Mouse (Mus musculus): ENCODE measurements around the gene Oscp1.

The Oscp1 gene

DNA sequence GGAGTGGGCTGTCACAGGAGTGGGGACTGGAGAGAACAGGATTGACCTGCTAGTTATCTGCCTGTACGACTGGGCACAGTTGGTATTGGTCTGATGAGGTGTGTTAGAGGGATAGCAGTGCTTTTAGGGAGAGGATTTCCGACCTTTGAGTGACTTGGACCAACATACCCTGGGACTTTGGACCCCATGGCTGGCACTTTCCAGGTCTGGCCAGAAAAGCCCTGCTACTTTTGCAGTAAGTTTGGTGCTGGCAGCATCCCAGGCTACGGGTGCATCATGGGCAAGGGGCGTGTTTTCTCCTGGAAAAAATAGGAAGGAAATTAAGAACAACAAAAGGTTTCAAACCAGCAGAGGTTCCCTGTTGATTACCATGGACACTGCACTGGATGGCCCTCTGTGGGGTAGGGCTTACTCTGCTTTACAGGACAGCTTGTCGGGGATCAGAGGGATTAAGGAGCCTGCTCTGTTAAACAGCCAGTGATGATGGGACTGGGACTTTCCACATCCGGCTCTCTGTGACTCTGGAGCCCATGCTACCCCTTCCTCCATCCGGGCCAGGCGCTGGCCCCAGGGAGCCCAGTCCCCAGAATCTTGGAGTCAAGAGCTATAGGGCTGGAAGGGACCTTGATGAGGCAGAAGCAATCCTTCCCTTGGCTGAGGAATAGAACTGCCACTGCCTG lies 49.8 kb downstream of the Oscp1 start:
- in situ Hi-C loops (cut with MboI, MseI) = no loop called here

- in situ Hi-C loops (cut with MboI, MseI) = loop anchor here (10.0 kb wide), 1 partner anchor 775 kb away; no protein-coding TSS in a partner anchor
Observed at GRCm38 (mm10) chr4:126109613-126110373, 51.4 kb downstream of the Oscp1 start.

DNA sequence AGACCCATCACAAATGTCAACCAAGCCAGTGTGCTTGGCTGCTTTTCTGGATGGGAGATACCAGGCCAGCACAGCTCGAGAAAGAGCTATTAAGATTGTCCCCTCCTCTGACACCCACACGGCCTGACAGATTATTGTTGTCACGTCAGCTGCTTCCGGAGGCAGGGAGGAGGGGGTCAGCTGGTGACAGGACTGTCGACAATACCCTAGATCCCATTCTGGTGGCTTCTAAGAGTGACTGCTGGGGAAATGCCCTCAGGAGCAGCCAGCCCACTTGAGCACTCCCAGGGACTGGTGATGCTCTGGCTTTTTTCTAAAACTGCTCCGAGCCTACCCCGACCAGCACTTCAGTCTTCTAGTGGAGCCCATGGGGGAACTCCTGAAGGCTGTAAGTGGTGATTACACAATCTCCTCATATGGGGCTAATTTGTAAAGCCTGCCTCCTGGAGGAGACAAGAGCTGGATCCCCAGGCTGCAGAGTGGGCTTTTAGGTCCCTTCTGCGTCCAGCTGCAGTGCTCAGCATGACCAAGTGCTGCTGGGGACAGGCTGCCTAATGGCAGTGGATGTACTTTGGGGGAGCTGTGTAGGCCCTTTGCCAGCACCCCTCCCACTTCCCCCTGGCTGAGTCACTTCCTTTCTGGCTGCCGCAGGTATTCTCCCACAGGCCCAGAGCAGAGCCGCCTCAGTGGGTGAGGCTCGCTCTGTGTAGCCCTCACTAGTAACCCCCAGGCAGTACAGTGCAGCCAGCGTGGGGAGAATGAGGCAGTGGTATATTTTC lies 52.2 kb downstream of the Oscp1 start:
- in situ Hi-C loops (cut with MboI, MseI) = loop anchor here (10.0 kb wide), 1 partner anchor 774 kb away; no protein-coding TSS in a partner anchor

GRCm38 (mm10) chr4:126111153-126111549 lies 52.8 kb downstream of the Oscp1 start:
- in situ Hi-C loops (cut with MboI, MseI) = loop anchor here (10.0 kb wide), 1 partner anchor 774 kb away; no protein-coding TSS in a partner anchor

DNA sequence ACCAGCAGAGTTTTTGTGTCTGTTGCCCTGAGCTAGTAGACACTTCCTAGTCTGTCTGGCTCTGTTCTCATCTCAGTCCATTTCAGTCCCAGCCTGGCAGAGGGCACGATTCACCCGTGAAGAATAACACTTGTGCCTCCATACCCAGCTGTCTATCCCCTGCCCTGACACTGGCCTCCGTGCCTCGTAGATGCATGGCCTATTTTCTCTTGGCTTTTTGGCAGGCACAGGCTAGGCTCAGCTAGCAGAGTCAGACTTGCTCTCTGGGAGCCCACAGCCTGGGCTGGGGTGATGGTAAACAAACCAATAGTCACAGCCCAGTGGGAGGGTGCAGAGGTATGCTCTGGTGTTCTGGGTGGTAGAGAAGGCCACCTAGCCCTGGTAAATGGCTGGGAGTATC lies 54.9 kb downstream of the Oscp1 start:
- in situ Hi-C loops (cut with MboI, MseI) = loop anchor here (10.0 kb wide), 1 partner anchor 772 kb away; no protein-coding TSS in a partner anchor

DNA sequence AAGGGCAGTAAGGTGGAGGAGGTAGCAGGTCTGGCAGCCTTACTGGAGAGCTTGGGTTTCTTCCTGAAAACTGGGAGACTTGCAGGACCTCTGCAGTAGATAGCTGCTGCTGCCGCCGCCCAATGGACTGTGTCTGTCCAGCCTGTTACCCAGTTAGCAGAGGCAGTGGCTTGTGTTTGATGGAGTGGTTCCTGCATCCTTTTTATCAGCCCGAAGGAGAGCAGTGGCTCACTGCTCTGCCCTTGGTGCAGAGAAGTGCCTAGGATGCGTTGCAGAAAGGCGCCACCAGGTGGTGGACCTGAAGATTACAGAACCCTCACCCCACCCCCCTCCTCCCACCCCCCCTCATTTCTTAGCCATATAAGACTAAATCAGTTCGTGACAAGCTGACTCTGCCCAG lies 55.6 kb downstream of the Oscp1 start:
- in situ Hi-C loops (cut with MboI, MseI) = loop anchor here (10.0 kb wide), 1 partner anchor 771 kb away; no protein-coding TSS in a partner anchor

- in situ Hi-C loops (cut with MboI, MseI) = loop anchor here (10.0 kb wide), 1 partner anchor 769 kb away; no protein-coding TSS in a partner anchor
Observed at GRCm38 (mm10) chr4:126115411-126115810, 57.0 kb downstream of the Oscp1 start.

DNA sequence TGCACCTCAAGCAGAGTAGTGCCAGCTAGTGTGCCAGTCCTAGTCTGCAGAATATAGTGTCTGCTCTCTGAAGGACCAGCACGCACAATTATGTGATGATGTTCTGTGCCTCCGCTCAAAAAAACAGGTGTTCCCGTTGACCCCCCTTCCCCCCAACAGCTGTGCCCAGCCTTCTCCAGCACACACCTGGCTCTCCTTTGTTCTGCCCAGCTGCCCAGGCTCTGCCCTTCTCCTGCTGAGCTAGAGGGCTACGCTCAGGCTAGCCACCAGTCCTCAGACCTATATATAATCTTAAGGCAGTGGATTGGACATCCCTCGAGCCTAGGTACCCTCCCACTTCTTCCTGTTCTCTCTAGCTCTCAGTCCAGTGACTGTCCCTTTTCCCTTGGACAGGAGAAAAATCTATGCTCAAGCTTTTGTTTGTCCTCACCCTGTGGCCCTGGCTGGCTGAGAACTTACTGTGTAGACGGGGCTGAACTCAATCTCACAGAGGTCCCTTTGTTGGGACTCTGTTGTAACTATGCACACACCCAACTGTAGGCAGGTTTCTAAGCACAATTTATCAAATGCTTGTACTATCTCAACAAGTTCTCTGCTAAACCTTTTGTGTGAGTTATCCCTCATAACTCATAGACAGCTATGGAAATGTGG lies 57.6 kb downstream of the Oscp1 start:
- in situ Hi-C loops (cut with MboI, MseI) = loop anchor here (10.0 kb wide), 1 partner anchor 769 kb away; no protein-coding TSS in a partner anchor

- in situ Hi-C loops (cut with MboI, MseI) = loop anchor here (10.0 kb wide), 1 partner anchor 768 kb away; no protein-coding TSS in a partner anchor
Observed at GRCm38 (mm10) chr4:126117116-126117515, 58.8 kb downstream of the Oscp1 start.

- in situ Hi-C loops (cut with MboI, MseI) = loop anchor here (10.0 kb wide), 1 partner anchor 766 kb away; no protein-coding TSS in a partner anchor
Observed at GRCm38 (mm10) chr4:126118651-126119050, 60.3 kb downstream of the Oscp1 start.

DNA sequence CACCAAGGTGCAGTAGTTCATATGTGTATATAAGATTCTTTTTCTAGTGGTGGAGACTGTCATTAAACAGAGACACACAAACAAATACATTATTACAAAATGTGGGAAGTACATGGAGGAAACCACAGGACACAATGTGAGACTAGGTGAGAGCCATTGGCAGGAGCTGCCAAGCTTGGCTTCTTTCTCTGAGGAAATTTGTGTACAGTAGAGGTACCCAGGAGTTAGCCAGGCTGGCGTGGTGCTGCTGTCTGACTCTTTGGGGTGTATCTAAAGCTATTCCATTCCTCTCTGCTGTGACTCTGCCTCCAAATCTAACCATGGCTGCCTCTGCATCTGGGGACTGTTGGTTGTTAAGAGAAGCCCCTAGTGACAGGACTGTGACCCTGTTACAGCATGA lies 60.7 kb downstream of the Oscp1 start:
- in situ Hi-C loops (cut with MboI, MseI) = loop anchor here (10.0 kb wide), 1 partner anchor 766 kb away; no protein-coding TSS in a partner anchor

- in situ Hi-C loops (cut with MboI, MseI) = loop anchor here (5.0 kb wide), 1 partner anchor 43 kb away; no protein-coding TSS in a partner anchor
Observed at GRCm38 (mm10) chr4:126120052-126120451, 61.7 kb downstream of the Oscp1 start.

DNA sequence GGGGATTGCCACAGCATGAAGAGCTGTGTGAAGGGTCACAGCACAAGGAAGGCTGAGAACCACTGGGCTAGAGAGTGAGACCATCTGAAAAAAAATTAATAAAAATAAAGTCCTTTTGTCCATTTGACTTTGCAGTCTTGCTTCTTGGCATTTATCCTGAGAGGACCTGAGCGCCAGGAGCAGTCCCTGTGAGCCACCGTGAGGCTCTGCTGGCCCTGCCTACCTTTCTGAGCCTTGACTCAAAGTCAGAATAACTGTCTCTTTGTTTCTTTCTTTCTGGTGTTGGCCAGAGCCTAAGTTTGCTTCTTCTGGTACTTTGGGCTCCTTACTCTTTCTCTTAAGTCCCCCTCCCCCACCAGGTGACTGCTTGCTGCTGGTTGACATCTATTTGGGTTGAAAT lies 62.1 kb downstream of the Oscp1 start:
- in situ Hi-C loops (cut with MboI, MseI) = loop anchor here (5.0 kb wide), 1 partner anchor 43 kb away; no protein-coding TSS in a partner anchor

DNA sequence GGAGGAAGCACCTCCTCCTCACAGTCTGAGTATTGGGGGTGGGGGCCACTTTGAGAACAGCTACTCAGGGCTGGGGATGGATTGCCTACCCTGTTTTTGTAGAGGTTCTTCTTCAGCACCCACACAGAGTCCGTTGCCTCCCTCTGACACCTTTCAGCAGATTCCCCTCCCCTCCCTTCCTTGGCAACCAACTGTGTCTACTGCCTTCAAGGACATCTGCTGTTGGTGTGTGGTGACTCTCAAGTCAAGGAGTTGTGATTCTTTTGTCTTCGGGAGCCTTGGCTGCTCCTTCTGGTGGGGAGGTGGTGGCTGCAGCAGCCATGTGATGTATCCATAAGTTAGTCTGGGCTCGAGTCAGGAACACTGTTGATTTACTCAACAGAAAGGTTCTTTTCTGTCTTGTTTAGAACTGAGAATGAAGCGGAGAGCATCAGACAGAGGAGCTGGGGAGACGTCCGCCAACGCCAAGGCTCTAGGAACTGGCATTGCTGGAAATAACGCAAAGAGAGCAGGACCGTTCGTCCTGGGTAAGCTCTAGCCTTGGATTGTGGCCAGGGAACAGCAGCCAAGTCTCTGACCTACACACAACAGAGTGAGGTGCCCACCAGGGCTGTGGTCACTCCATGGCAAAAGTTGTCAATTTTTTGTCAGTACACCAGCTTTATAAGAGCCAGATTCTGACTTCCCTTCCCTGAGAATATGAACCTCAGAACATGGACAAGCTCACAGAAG lies 65.1 kb downstream of the Oscp1 start:
- in situ Hi-C loops (cut with MboI, MseI) = loop anchor here (5.0 kb wide), 1 partner anchor 46 kb away; no protein-coding TSS in a partner anchor

DNA sequence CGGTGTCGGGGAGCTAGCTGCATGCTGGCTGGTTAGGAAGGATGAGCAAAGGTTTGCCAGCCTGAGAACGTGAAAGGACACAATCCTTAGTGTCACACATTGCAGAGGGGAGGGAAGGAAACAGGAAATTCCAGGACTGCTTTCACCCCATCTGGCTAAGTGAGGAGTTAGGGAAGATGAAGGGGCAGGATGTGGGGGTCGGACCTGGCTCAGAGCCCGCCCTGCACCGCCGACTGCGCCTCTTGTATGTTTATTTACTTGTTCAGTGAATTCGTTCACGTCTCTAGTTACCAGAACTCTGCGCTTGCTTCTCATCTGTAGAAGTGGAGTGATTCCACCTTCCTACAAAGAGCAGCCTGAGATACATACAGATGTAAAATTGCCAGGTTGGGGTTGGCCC lies 72.1 kb downstream of the Oscp1 start:
- in situ Hi-C loops (cut with MboI, MseI) = no loop called here

DNA sequence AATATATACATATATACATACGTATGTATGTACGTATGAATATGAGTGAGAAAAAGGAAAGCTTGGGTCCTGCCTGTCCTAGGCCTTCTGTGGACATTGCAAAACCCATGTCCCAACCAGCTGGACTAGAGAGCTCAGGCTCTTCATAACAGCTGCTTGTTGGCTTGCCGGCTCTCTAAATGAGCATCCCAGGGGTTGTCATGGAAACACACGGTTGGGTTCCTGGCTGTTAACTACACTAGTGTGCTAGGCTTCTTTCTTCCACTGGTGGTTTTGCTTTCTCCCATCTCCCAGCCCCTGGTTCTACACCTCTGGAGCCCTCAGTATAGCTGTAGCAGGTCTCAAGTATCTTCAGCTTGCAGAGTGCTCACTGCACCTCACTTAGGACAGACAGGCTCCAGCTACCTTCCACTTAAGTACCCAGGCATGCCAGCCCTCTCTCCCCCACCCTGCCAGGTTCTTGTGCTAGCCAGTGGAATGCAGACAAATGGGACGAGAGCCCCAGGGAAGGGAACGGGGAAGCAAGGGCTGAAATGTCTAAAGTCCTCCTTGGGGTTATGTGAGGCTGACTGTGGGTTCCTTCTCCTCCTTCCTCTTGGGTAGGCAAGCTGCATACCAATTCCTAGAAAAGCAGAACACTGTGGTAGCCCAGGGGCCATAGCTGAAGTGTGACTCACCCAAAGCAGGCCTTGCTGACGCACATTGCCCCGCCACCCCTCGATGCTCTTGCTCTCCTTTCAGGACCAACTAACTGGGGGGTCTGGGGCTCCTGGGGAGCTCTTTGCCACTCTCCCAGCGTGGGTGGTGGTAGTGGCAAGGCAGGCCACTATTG lies 73.1 kb downstream of the Oscp1 start:
- in situ Hi-C loops (cut with MboI, MseI) = no loop called here

- in situ Hi-C loops (cut with MboI, MseI) = no loop called here
Observed at GRCm38 (mm10) chr4:126132636-126133264, 74.4 kb downstream of the Oscp1 start.

DNA sequence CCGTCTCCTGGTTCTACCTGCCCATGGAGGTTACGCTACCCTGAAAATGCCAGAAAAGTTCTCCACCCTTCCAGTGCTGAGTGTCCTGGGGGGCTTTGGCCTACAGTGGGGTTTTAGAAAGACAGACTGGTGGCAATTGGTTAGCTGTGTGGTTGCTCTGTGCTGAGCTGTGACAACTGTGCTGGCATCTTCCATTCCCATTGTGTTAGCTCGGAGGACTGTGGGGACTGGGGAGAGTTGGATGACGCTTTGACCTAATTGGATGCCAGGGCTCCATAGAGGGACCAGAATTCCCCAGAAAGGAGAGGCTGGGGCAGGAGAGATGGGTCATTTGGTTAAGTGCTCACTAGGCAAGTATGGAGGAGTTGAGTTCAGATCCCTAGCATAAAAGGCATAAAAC lies 75.9 kb downstream of the Oscp1 start:
- in situ Hi-C loops (cut with MboI, MseI) = no loop called here

DNA sequence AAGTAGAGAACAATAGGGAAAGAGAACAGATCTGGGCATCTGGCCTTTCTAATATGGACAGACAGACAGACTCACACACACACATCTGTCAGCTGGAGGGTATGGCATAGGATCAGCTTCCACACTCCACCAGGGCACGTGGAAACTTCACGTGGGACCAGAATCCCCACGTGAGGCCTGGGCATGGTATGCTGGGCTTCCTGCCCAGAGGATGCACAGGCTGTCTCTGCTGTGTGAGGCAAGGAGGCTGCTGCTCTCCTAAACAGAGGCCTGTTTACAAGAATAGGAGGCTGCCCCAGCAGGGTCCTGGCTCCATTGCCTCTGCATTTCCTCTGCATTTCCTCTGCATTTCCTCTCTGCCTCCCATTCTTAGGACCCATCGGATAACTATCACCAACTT lies 76.3 kb downstream of the Oscp1 start:
- in situ Hi-C loops (cut with MboI, MseI) = no loop called here

Data from regulatory T cell (primary cell).